Mouse (Mus musculus): Measurements from ENCODE around the gene Mip. TPM values are rescaled to one million over a fixed set of nuclear protein-coding genes. Genes with fewer than 3 reads are reported as not detected.

Mip gene
- polyA plus RNA-seq, 1 experiment from 2014 or later = not detected

GRCm38 (mm10) chr10:128278158-128278557 lies 52.5 kb downstream of the Mip start:
- Histone ChIP-seq H3K36me3 (ENCODE audit: control insufficient read depth, insufficient read depth) (peaks cover 33% of the 10 kb centered on the region), H3K9ac (ENCODE audit: low read length) (no peak overlapping the region), H3K9me3 (replicated peaks; ENCODE audit: control insufficient read depth, low read length) (no peaks in the 10 kb centered on the region), H3K4me1 (ENCODE audit: control insufficient read depth, insufficient read depth, low read length) (peaks cover 5% of the 10 kb centered on the region; the same call in 1 of the 2 replicates), H3K27ac (ENCODE audit: low read length) (no peak overlapping the region), H3K4me3 (ENCODE audit: low read length) (no peak overlapping the region), H3K27me3 (ENCODE audit: control insufficient read depth, insufficient read depth, low read length) (no peaks in the 10 kb centered on the region), H3K4me2 (ENCODE audit: low read depth, low read length) (no peak overlapping the region)
- 66% methylated on average over 6 of the region's 6 CpGs for WGBS
- ATAC-seq (replicated peaks; ENCODE audit: extremely low read depth, insufficient read depth, low FRiP score) = no peak

- Histone ChIP-seq H3K4me1 (ENCODE audit: control insufficient read depth, insufficient read depth, low read length) (no peaks in the 10 kb centered on the region), H3K27ac (ENCODE audit: low read length) (no peak overlapping the region), H3K36me3 (ENCODE audit: control insufficient read depth, insufficient read depth) (peaks cover 43% of the 10 kb centered on the region), H3K27me3 (ENCODE audit: control insufficient read depth, insufficient read depth, low read length) (no peaks in the 10 kb centered on the region), H3K4me2 (ENCODE audit: low read depth, low read length) (no peak overlapping the region), H3K9me3 (replicated peaks; ENCODE audit: control insufficient read depth, low read length) (no peaks in the 10 kb centered on the region), H3K9ac (ENCODE audit: low read length) (no peak overlapping the region), H3K4me3 (ENCODE audit: low read length) (no peak overlapping the region)
- no peak for ATAC-seq (replicated peaks; ENCODE audit: extremely low read depth, insufficient read depth, low FRiP score)
- 80% methylated on average over 6 of the region's 6 CpGs for WGBS
These were observed 55.3 kb downstream of the Mip start for GRCm38 (mm10) chr10:128280943-128281342.

Other genes with a start within 250 kb of the Mip start
- not detected in 2 replicates for gene Hsd17b6, start 218.2 kb upstream of the Mip start, polyA plus RNA-seq (2015; fragmentation: Nextera tagmentation; extraction: Ambion mirVana)
- gene Prim1, start 210.7 kb upstream of the Mip start, polyA plus RNA-seq (2015; fragmentation: Nextera tagmentation; extraction: Ambion mirVana) = 45.8 and 50.8 TPM in 2 replicates
- gene Naca, start 190.3 kb upstream of the Mip start, polyA plus RNA-seq (2015; fragmentation: Nextera tagmentation; extraction: Ambion mirVana) = 419 and 441 TPM in 2 replicates
- 263 and 278 TPM in 2 replicates for gene Ptges3, start 166.9 kb upstream of the Mip start, polyA plus RNA-seq (2015; fragmentation: Nextera tagmentation; extraction: Ambion mirVana)
- 6,748 and 7,106 TPM in 2 replicates for gene Atp5b, start 142.6 kb upstream of the Mip start, polyA plus RNA-seq (2015; fragmentation: Nextera tagmentation; extraction: Ambion mirVana)
- 6.6 and 8.5 TPM in 2 replicates for gene Baz2a, start 134.3 kb upstream of the Mip start, polyA plus RNA-seq (2015; fragmentation: Nextera tagmentation; extraction: Ambion mirVana)
- 35.8 and 37.7 TPM in 2 replicates for gene Rbms2, start 45.5 kb upstream of the Mip start, polyA plus RNA-seq (2015; fragmentation: Nextera tagmentation; extraction: Ambion mirVana)
- gene Gls2, start 31.4 kb upstream of the Mip start, polyA plus RNA-seq (2015; fragmentation: Nextera tagmentation; extraction: Ambion mirVana) = 0.88 and 1.0 TPM in 2 replicates
- 45.1 and 46.1 TPM in 2 replicates for gene Spryd4, start 14.0 kb upstream of the Mip start, polyA plus RNA-seq (2015; fragmentation: Nextera tagmentation; extraction: Ambion mirVana)
- 29.6 and 30.4 TPM in 2 replicates for gene Timeless, start 6.2 kb downstream of the Mip start, polyA plus RNA-seq (2015; fragmentation: Nextera tagmentation; extraction: Ambion mirVana)
- 0.17 TPM in 1 of 2 replicates, not detected in the other for gene Apon, start 28.3 kb downstream of the Mip start, polyA plus RNA-seq (2015; fragmentation: Nextera tagmentation; extraction: Ambion mirVana)
- 0.15 and 0.26 TPM in 2 replicates for gene Apof, start 42.8 kb downstream of the Mip start, polyA plus RNA-seq (2015; fragmentation: Nextera tagmentation; extraction: Ambion mirVana)
- 11.3 and 11.8 TPM in 2 replicates for gene Stat2, start 44.7 kb downstream of the Mip start, polyA plus RNA-seq (2015; fragmentation: Nextera tagmentation; extraction: Ambion mirVana)
- 4.3 and 6.0 TPM in 2 replicates for gene Il23a, start 72.9 kb downstream of the Mip start, polyA plus RNA-seq (2015; fragmentation: Nextera tagmentation; extraction: Ambion mirVana)
- 26.1 and 28.1 TPM in 2 replicates for gene Pan2, start 77.5 kb downstream of the Mip start, polyA plus RNA-seq (2015; fragmentation: Nextera tagmentation; extraction: Ambion mirVana)
- gene Cnpy2, start 96.6 kb downstream of the Mip start, polyA plus RNA-seq (2015; fragmentation: Nextera tagmentation; extraction: Ambion mirVana) = 184 and 195 TPM in 2 replicates
- 567 and 572 TPM in 2 replicates for gene Cs, start 111.9 kb downstream of the Mip start, polyA plus RNA-seq (2015; fragmentation: Nextera tagmentation; extraction: Ambion mirVana)
- 13.4 and 19.4 TPM in 2 replicates for gene Coq10a, start 143.2 kb downstream of the Mip start, polyA plus RNA-seq (2015; fragmentation: Nextera tagmentation; extraction: Ambion mirVana)
- gene Ankrd52, start 151.3 kb downstream of the Mip start, polyA plus RNA-seq (2015; fragmentation: Nextera tagmentation; extraction: Ambion mirVana) = 8.1 and 8.5 TPM in 2 replicates
- 0.41 TPM in 1 of 2 replicates, not detected in the other for gene Slc39a5, start 175.4 kb downstream of the Mip start, polyA plus RNA-seq (2015; fragmentation: Nextera tagmentation; extraction: Ambion mirVana)
- 55.9 and 60.4 TPM in 2 replicates for gene Nabp2, start 185.7 kb downstream of the Mip start, polyA plus RNA-seq (2015; fragmentation: Nextera tagmentation; extraction: Ambion mirVana)
- 29.9 and 31.7 TPM in 2 replicates for gene Rnf41, start 185.8 kb downstream of the Mip start, polyA plus RNA-seq (2015; fragmentation: Nextera tagmentation; extraction: Ambion mirVana)
- 54.9 and 57.5 TPM in 2 replicates for gene Smarcc2, start 233.4 kb downstream of the Mip start, polyA plus RNA-seq (2015; fragmentation: Nextera tagmentation; extraction: Ambion mirVana)